Mouse (Mus musculus): ENCODE measurements around the gene Tex48. TPM values are rescaled to one million over a fixed set of nuclear protein-coding genes. Genes with fewer than 3 reads are reported as not detected.

The Tex48 gene
- polyA plus RNA-seq, 1 experiment from 2014 or later: not detected

GRCm38 (mm10) chr4:63605545-63605944 lies 16.7 kb downstream of the Tex48 start:
- no peaks in the 10 kb centered on the region for H3K27me3 ChIP-seq (ENCODE audit: control insufficient read depth, insufficient read depth, low read length)
- ATAC-seq (ENCODE audit: low FRiP score, low TSS enrichment): no peak
- H3K36me3 ChIP-seq (ENCODE audit: control insufficient read depth, insufficient read depth, low read length): no peaks in the 10 kb centered on the region
- H3K27ac ChIP-seq (replicated peaks): no peak overlapping the region
- WGBS: 89% methylated on average over 3 of the region's 3 CpGs
- no peak overlapping the region for H3K4me2 ChIP-seq (replicated peaks; ENCODE audit: low read depth)
- TF ChIP-seq CTCF (IDR thresholded peaks at IDR 0.05; ENCODE audit: low read depth) (no peak), EP300 (optimal IDR thresholded peaks at IDR 0.05) (no peak)
- no peak overlapping the region for H3K4me3 ChIP-seq (ENCODE audit: low read depth, low read length)
- H3K9ac ChIP-seq (ENCODE audit: low read length): no peak overlapping the region
- no peak for DNase-seq (ENCODE audit: low spot score)
- no peaks in the 10 kb centered on the region for H3K9me3 ChIP-seq (ENCODE audit: control insufficient read depth, low read length)
- no peaks in the 10 kb centered on the region for H3K4me1 ChIP-seq (replicated peaks; ENCODE audit: control insufficient read depth, insufficient read depth)

GRCm38 (mm10) chr4:63604945-63605344 lies 17.3 kb downstream of the Tex48 start, which contains the start of gene Gm11213:
TSS of gene Gm11213 (minus strand) at chr4:63605261.
- H3K4me2 ChIP-seq (replicated peaks; ENCODE audit: low read depth): no peak within 1 kb of the TSS
- no peaks in the 10 kb centered on the region for H3K36me3 ChIP-seq (ENCODE audit: control insufficient read depth, insufficient read depth, low read length)
- no peak for DNase-seq (ENCODE audit: low spot score)
- no peak within 1 kb of the TSS for H3K9ac ChIP-seq (ENCODE audit: low read length)
- no peaks in the 10 kb centered on the region for H3K27me3 ChIP-seq (ENCODE audit: control insufficient read depth, insufficient read depth, low read length)
- no peaks in the 10 kb centered on the region for H3K9me3 ChIP-seq (ENCODE audit: control insufficient read depth, low read length)
- TF ChIP-seq EP300 (optimal IDR thresholded peaks at IDR 0.05): no peak
- TF ChIP-seq CTCF (IDR thresholded peaks at IDR 0.05; ENCODE audit: low read depth): no peak
- no peak for ATAC-seq (ENCODE audit: low FRiP score, low TSS enrichment)
- no peak within 1 kb of the TSS for H3K4me3 ChIP-seq (ENCODE audit: low read depth, low read length)
- no peaks in the 10 kb centered on the region for H3K4me1 ChIP-seq (replicated peaks; ENCODE audit: control insufficient read depth, insufficient read depth)
- no peak within 1 kb of the TSS for H3K27ac ChIP-seq (replicated peaks)
- WGBS: 84% methylated on average over 3 of the region's 3 CpGs

GRCm38 (mm10) chr4:63601263-63601662 lies 21.0 kb downstream of the Tex48 start:
- H3K27ac ChIP-seq (replicated peaks): no peak overlapping the region
- H3K9ac ChIP-seq (ENCODE audit: low read length): no peak overlapping the region
- H3K4me3 ChIP-seq (ENCODE audit: low read depth, low read length): no peak overlapping the region
- DNase-seq (ENCODE audit: low spot score) (no peak), ATAC-seq (ENCODE audit: low FRiP score, low TSS enrichment) (no peak)
- no peaks in the 10 kb centered on the region for H3K9me3 ChIP-seq (ENCODE audit: control insufficient read depth, low read length)
- no peak overlapping the region for H3K4me2 ChIP-seq (replicated peaks; ENCODE audit: low read depth)
- no peaks in the 10 kb centered on the region for H3K4me1 ChIP-seq (replicated peaks; ENCODE audit: control insufficient read depth, insufficient read depth)
- no peaks in the 10 kb centered on the region for H3K27me3 ChIP-seq (ENCODE audit: control insufficient read depth, insufficient read depth, low read length)
- TF ChIP-seq CTCF (IDR thresholded peaks at IDR 0.05; ENCODE audit: low read depth) (no peak), EP300 (optimal IDR thresholded peaks at IDR 0.05) (no peak)
- no peaks in the 10 kb centered on the region for H3K36me3 ChIP-seq (ENCODE audit: control insufficient read depth, insufficient read depth, low read length)

- 64% methylated on average over 6 of the region's 6 CpGs for WGBS
Measured at GRCm38 (mm10) chr4:63600786-63601185, 21.4 kb downstream of the Tex48 start.

GRCm38 (mm10) chr4:63596010-63596409 lies 26.2 kb downstream of the Tex48 start:
- no peak for DNase-seq (ENCODE audit: low spot score)
- WGBS: 95% methylated on average over 4 of the region's 4 CpGs
- no peak for ATAC-seq (ENCODE audit: low FRiP score, low TSS enrichment)

More at GRCm38 (mm10) chr4:63600786-63601185, 21.4 kb downstream of the Tex48 start:
- no peaks in the 10 kb centered on the region for H3K27me3 ChIP-seq (ENCODE audit: control insufficient read depth, insufficient read depth, low read length)
- H3K9ac ChIP-seq (ENCODE audit: low read length): no peak overlapping the region
- TF ChIP-seq EP300 (optimal IDR thresholded peaks at IDR 0.05) (no peak), CTCF (IDR thresholded peaks at IDR 0.05; ENCODE audit: low read depth) (no peak)
- H3K27ac ChIP-seq (replicated peaks): no peak overlapping the region
- H3K4me3 ChIP-seq (ENCODE audit: low read depth, low read length): no peak overlapping the region
- no peak overlapping the region for H3K4me2 ChIP-seq (replicated peaks; ENCODE audit: low read depth)
- DNase-seq (ENCODE audit: low spot score): peak; percentile 70
- H3K9me3 ChIP-seq (ENCODE audit: control insufficient read depth, low read length): no peaks in the 10 kb centered on the region
- no peaks in the 10 kb centered on the region for H3K36me3 ChIP-seq (ENCODE audit: control insufficient read depth, insufficient read depth, low read length)
- no peaks in the 10 kb centered on the region for H3K4me1 ChIP-seq (replicated peaks; ENCODE audit: control insufficient read depth, insufficient read depth)
- ATAC-seq (ENCODE audit: low FRiP score, low TSS enrichment): peak; percentile 94

GRCm38 (mm10) chr4:63595259-63595658 lies 27.0 kb downstream of the Tex48 start:
- no peak for DNase-seq (ENCODE audit: low spot score)
- H3K36me3 ChIP-seq (ENCODE audit: control insufficient read depth, insufficient read depth, low read length): no peaks in the 10 kb centered on the region
- 43% methylated on average over 10 of the region's 10 CpGs for WGBS
- 0 out of 2 replicates have a peak overlapping the region, but pooled peaks have one; percentile 8 for H3K27ac ChIP-seq (replicated peaks)
- H3K9ac ChIP-seq (ENCODE audit: low read length): no peak overlapping the region
- H3K9me3 ChIP-seq (ENCODE audit: control insufficient read depth, low read length): no peaks in the 10 kb centered on the region
- H3K4me2 ChIP-seq (replicated peaks; ENCODE audit: low read depth): no peak overlapping the region
- ATAC-seq (ENCODE audit: low FRiP score, low TSS enrichment): no peak
- no peaks in the 10 kb centered on the region for H3K4me1 ChIP-seq (replicated peaks; ENCODE audit: control insufficient read depth, insufficient read depth)
- TF ChIP-seq CTCF (IDR thresholded peaks at IDR 0.05; ENCODE audit: low read depth) (no peak), EP300 (optimal IDR thresholded peaks at IDR 0.05) (no peak)
- H3K27me3 ChIP-seq (ENCODE audit: control insufficient read depth, insufficient read depth, low read length): no peaks in the 10 kb centered on the region
- no peak overlapping the region for H3K4me3 ChIP-seq (ENCODE audit: low read depth, low read length)

More at GRCm38 (mm10) chr4:63596010-63596409, 26.2 kb downstream of the Tex48 start:
- H3K36me3 ChIP-seq (ENCODE audit: control insufficient read depth, insufficient read depth, low read length): no peaks in the 10 kb centered on the region
- H3K9ac ChIP-seq (ENCODE audit: low read length): no peak overlapping the region
- no peak overlapping the region for H3K4me3 ChIP-seq (ENCODE audit: low read depth, low read length)
- no peaks in the 10 kb centered on the region for H3K27me3 ChIP-seq (ENCODE audit: control insufficient read depth, insufficient read depth, low read length)
- no peaks in the 10 kb centered on the region for H3K9me3 ChIP-seq (ENCODE audit: control insufficient read depth, low read length)
- H3K27ac ChIP-seq (replicated peaks): no peak overlapping the region
- TF ChIP-seq EP300 (optimal IDR thresholded peaks at IDR 0.05) (no peak), CTCF (IDR thresholded peaks at IDR 0.05; ENCODE audit: low read depth) (no peak)
- H3K4me1 ChIP-seq (replicated peaks; ENCODE audit: control insufficient read depth, insufficient read depth): no peaks in the 10 kb centered on the region
- no peak overlapping the region for H3K4me2 ChIP-seq (replicated peaks; ENCODE audit: low read depth)
